Mouse (Mus musculus) stomach, postnatal 0 days (tissue): Measurements from ENCODE around the gene Cldn14. TPM values are rescaled to one million over a fixed set of nuclear protein-coding genes. Genes with fewer than 3 reads are reported as not detected.
"Not testable (repeated sequence)": the region's sequence is repeated elsewhere in the genome, so short reads cannot be mapped to it uniquely, and the experiment has no call there.

ENCODE experiments used
- ATAC-seq: fragments of 200-750 bp; cut with Nextera tagmentation; 2 replicates; pipeline ENCODE4 v1.8.0; 2017; ENCODE audit not compliant: low FRiP score, low TSS enrichment
- DNase-seq: peaks from one replicate; pipeline ENCODE4 v3.0.0-alpha.2; 2016; ENCODE audit warnings: low spot score
- H3K27ac ChIP-seq: fragments of 300-500 bp; sonication (generic); replicated peaks from 2 replicates; pipeline ENCODE4 v1.5.1; 2014; ENCODE audit warnings: mild to moderate bottlenecking, control low read depth
- H3K27me3 ChIP-seq: fragments of 300-500 bp; sonication (generic); 2 replicates; pipeline ENCODE4 v1.6.1; 2014; ENCODE audit warnings: low read length; ENCODE audit not compliant: control insufficient read depth, insufficient read depth
- H3K36me3 ChIP-seq: fragments of 300-500 bp; sonication (generic); 2 replicates; pipeline ENCODE4 v1.6.1; 2014; ENCODE audit warnings: low read length, mixed read lengths; ENCODE audit not compliant: control insufficient read depth, insufficient read depth
- H3K4me1 ChIP-seq: fragments of 300-500 bp; sonication (generic); replicated peaks from 2 replicates; pipeline ENCODE4 v1.6.1; 2014; ENCODE audit warnings: antibody characterized with exemption; ENCODE audit not compliant: control insufficient read depth, insufficient read depth
- H3K4me2 ChIP-seq: fragments of 300-500 bp; sonication (generic); replicated peaks from 2 replicates; pipeline ENCODE4 v1.6.1; 2014; ENCODE audit warnings: low read depth, mild to moderate bottlenecking, control low read depth, moderate library complexity
- H3K4me3 ChIP-seq: fragments of 300-500 bp; sonication (generic); 2 replicates; pipeline ENCODE4 v1.5.1; 2014; ENCODE audit warnings: low read depth, low read length, control low read depth
- H3K9ac ChIP-seq: fragments of 300-500 bp; sonication (generic); 2 replicates; pipeline ENCODE4 v1.6.1; 2014; ENCODE audit warnings: mild to moderate bottlenecking, low read length, control low read depth, mixed read lengths
- H3K9me3 ChIP-seq: fragments of 300-500 bp; sonication (generic); 2 replicates; pipeline ENCODE4 v1.6.1; 2016; ENCODE audit warnings: low read length; ENCODE audit not compliant: control insufficient read depth
- CTCF ChIP-seq: IDR thresholded peaks from 2 replicates; pipeline ENCODE4 v1.5.1; 2016; ENCODE audit warnings: antibody characterized with exemption, low read depth, mild to moderate bottlenecking, moderate library complexity
- EP300 ChIP-seq: optimal IDR thresholded peaks from 2 replicates; pipeline ENCODE3; 2016; ENCODE audit warnings: antibody characterized with exemption
- WGBS: fragments of 180-500 bp; shearing (Covaris S2); extraction: QIAGEN DNeasy Blood & Tissue Kit; methylation state at CpG from one replicate; pipeline ENCODE4 v1.1.7; 2014; 5-methylcytosine and 5-hydroxymethylcytosine counted together
- polyA plus RNA-seq: library from polyadenylated mRNA; unstranded; fragments of >200 nt; fragmentation: Nextera tagmentation; extraction: Ambion mirVana; gene quantifications from 2 replicates; pipeline ENCODE4 v1.2.1, GENCODE M21; 2015

Gene Cldn14
- polyA plus RNA-seq, 1 experiment from 2014 or later = 0.10 TPM

DNA sequence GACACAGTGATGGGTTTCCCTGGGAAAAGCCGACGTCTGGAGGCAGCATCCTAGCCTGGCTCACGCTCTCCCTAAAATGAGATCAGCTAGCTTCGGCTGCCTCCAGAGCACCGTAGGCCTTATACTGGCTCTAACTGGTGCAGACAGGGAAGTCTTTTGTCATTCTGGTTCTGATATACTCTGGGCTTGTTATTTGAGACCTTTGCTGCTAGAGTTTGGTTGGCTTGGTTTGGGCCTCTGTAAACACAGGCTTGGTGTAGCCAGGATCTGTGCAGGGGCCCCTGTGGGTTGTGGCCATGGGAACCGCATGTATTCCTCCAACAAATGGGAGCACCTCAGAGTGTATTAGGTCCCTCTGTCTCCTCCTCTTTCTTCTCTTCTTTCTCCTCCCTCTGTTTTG is 7.3 kb downstream of the Cldn14 start:
- Histone ChIP-seq H3K4me1 (no peaks in the 10 kb centered on the region), H3K9ac (no peak overlapping the region), H3K4me3 (no peak overlapping the region), H3K27ac (no peak overlapping the region), H3K36me3 (no peaks in the 10 kb centered on the region), H3K9me3 (no peaks in the 10 kb centered on the region), H3K27me3 (no peaks in the 10 kb centered on the region), H3K4me2 (no peak overlapping the region)
- WGBS = 70% methylated on average over 6 of the region's 6 CpGs
- ATAC-seq = no peak
- no peak for DNase-seq
- TF ChIP-seq CTCF = no peak

DNA sequence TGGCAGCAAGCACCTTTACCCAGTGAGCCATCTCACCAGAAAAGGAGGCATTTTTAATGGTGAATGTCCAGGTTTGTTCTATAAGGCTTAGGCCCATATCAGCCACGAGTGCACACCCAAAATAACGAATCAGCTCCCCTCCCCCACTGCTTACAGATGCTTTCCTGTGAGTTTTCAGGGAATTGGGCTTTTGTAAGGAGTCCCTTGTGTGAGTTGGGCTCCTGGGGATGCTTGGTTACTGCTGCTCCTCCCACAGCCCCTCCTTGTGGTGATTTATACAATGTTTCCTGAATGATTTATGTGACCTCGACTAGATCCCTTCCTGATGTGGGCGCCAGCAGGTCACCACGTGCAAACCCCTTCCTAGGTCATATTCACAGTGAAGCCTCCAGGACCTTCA is 9.7 kb downstream of the Cldn14 start:
- Histone ChIP-seq H3K9ac (no peak overlapping the region), H3K27me3 (no peaks in the 10 kb centered on the region), H3K4me1 (no peaks in the 10 kb centered on the region), H3K36me3 (no peaks in the 10 kb centered on the region), H3K9me3 (no peaks in the 10 kb centered on the region), H3K27ac (no peak overlapping the region), H3K4me3 (no peak overlapping the region), H3K4me2 (no peak overlapping the region)
- ATAC-seq (no peak), DNase-seq (no peak)
- no peak for TF ChIP-seq EP300
- no peak for TF ChIP-seq CTCF
- 27% methylated on average over 5 of the region's 5 CpGs for WGBS

DNA sequence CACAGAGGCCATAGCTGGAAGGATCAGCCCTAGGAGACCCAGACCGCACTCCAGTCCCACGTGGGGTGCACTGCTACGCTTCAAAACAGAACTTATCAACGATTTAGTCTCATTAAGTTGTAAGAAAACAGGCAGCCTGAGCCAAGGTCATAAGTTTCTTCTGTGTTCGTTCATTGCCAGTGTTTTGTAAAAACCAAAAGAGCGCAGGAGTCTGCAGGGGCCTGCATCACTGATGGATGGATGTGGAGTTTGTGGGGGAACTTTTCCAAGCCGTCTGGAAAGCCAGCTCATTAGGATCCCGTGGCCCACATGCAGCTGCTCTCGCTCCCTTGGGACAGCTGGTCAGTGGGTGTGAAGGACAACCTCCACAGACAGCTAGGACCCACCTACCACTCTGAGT is 25.1 kb downstream of the Cldn14 start:
- Histone ChIP-seq H3K4me3 (no peak overlapping the region), H3K27ac (no peak overlapping the region), H3K9ac (no peak overlapping the region), H3K27me3 (no peaks in the 10 kb centered on the region), H3K9me3 (no peaks in the 10 kb centered on the region), H3K4me2 (no peak overlapping the region), H3K36me3 (no peaks in the 10 kb centered on the region), H3K4me1 (no peaks in the 10 kb centered on the region)
- DNase-seq (no peak), ATAC-seq (no peak)
- no peak for TF ChIP-seq CTCF
- no peak for TF ChIP-seq EP300
- WGBS = 59% methylated on average over 9 of the region's 9 CpGs

DNA sequence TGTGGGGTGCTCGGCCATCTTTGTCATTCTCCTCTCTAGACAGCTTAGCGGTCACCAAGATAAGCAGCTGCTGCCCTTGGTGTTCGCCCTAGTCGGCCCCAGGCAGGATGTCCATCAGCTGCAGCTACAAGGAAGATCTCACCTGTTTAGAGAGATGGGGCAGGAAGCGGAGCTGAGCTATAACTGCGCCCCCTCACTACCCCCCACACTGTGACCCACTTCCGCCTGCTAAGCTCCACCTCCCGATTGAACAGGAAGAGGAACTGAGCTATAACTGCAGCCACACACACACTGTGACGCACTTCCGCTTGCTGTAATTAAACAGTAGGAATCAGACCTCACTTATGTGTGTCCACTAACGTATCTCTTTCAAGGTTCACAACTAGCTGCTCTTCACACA is 26.3 kb downstream of the Cldn14 start:
- no peak overlapping the region for H3K9ac ChIP-seq
- H3K4me1 ChIP-seq = no peaks in the 10 kb centered on the region
- DNase-seq (no peak), ATAC-seq (no peak)
- H3K4me3 ChIP-seq = no peak overlapping the region
- WGBS = 87% methylated on average over 11 of the region's 11 CpGs
- H3K9me3 ChIP-seq = no peaks in the 10 kb centered on the region
- no peak for TF ChIP-seq CTCF
- TF ChIP-seq EP300 = no peak
- no peaks in the 10 kb centered on the region for H3K27me3 ChIP-seq
- no peak overlapping the region for H3K27ac ChIP-seq
- no peak overlapping the region for H3K4me2 ChIP-seq
- no peaks in the 10 kb centered on the region for H3K36me3 ChIP-seq

DNA sequence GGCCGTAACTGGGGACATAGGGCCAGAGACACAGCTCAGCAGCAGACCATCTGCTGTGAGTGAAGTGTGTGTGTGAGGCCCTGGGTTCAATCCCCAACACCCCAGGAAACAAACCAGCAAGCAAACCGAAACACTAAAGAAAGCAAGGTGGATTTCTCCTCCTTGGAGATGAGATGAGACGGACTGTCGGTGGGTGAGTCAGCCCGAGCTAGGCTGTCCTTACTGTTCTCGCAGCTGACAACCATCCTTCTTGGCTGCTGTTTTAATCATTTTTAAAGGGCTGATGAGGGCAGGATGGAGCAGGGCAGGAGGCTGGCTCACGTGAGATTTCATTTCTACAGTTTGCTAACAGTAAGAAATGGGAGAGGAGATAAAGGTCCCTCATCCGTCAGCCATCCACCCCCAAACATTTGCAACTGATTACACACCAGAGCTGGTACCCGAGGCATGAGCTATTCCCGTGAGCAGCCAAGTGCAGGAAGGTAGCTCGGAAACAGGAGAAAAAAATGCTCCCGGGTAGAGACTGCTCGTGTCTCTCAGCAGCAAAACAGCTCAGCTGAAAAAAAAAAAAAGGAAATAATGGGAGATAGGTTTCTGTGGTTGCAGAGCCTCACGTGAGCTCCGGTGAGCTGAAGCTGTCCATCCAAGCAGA is 27.3 kb downstream of the Cldn14 start:
- no peak overlapping the region for H3K9ac ChIP-seq
- no peaks in the 10 kb centered on the region for H3K9me3 ChIP-seq
- H3K27ac ChIP-seq = no peak overlapping the region
- no peak for ATAC-seq
- 63% methylated on average over 15 of the region's 15 CpGs for WGBS
- no peaks in the 10 kb centered on the region for H3K4me1 ChIP-seq
- no peak overlapping the region for H3K4me2 ChIP-seq
- H3K36me3 ChIP-seq = no peaks in the 10 kb centered on the region
- no peak for DNase-seq
- no peak for TF ChIP-seq CTCF
- H3K27me3 ChIP-seq = no peaks in the 10 kb centered on the region
- no peak overlapping the region for H3K4me3 ChIP-seq

DNA sequence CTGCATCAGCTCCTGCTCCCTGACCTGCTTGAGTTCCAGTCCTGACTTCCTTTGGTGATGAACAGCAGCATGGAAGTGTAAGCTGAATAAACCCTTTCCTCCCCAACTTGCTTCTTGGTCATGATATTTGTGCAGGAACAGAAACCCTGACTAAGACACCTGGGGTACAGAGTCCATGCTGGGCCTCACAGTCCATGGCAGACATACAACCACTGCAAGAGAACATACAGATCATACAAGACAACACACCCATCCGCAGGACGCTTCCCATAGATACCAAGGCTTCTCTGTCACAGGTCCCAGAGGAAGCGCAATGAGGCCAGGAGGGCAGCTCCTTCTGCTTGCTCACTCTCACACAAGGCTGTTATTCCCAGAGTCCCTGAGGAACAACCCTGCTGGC is 28.3 kb downstream of the Cldn14 start:
- H3K4me3 ChIP-seq, H3K4me1 ChIP-seq, H3K9me3 ChIP-seq, H3K27ac ChIP-seq, H3K27me3 ChIP-seq, H3K9ac ChIP-seq, DNase-seq, ATAC-seq, H3K4me2 ChIP-seq, H3K36me3 ChIP-seq: not testable (repeated sequence)
- 85% methylated on average over 3 of the region's 3 CpGs for WGBS
